Comparison of ENCODE assay signal across 5 mouse cellular contexts in the genomic region with DNA sequence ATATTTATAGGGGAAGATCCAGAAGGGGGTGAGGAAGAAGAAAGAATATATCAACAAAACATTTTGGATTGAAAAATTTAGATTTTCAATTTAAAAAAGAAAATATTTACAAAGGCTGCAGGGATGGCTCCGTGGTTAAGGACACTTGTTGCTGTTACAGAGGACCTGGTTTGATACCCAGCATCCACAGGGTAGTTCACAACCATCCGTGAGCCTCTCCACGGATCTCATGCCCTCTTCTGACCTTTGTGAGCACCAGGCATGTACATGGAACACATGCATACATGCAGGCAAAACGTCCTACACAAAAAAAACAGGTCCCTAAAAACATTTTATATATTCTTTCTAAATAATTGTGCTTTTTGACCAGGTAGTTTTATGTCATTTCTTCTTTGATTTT.
"Had no signal": no experiment of that assay in that cellular context is flagged by ENCODE, and none has a peak within 500 bp of the region (broad histone marks: within the 10 kb centered on the region; RNA-seq: fewer than 3 reads in every experiment).

No protein-coding gene starts in this region.

- H3K9ac ChIP-seq: limb, embryonic 13.5 days; liver, embryonic 14.5 days; midbrain, embryonic 13.5 days; stomach, embryonic 15.5 days had no signal

- H3K36me3 ChIP-seq: stomach, embryonic 15.5 days had no signal

- H3K4me3 ChIP-seq: limb, embryonic 13.5 days; midbrain, embryonic 13.5 days; stomach, embryonic 15.5 days had no signal

- H3K4me2 ChIP-seq: limb, embryonic 13.5 days; midbrain, embryonic 13.5 days; stomach, embryonic 15.5 days had no signal

- H3K27me3 ChIP-seq: limb, embryonic 13.5 days; midbrain, embryonic 13.5 days; stomach, embryonic 15.5 days had no signal

- H3K27ac ChIP-seq: layer of hippocampus, adult 2 months; limb, embryonic 13.5 days; liver, embryonic 14.5 days; midbrain, embryonic 13.5 days; stomach, embryonic 15.5 days had no signal

- H3K4me1 ChIP-seq: limb, embryonic 13.5 days; midbrain, embryonic 13.5 days; stomach, embryonic 15.5 days had no signal

- H3K9me3 ChIP-seq: limb, embryonic 13.5 days; midbrain, embryonic 13.5 days; stomach, embryonic 15.5 days had no signal
